In the genomic region with DNA sequence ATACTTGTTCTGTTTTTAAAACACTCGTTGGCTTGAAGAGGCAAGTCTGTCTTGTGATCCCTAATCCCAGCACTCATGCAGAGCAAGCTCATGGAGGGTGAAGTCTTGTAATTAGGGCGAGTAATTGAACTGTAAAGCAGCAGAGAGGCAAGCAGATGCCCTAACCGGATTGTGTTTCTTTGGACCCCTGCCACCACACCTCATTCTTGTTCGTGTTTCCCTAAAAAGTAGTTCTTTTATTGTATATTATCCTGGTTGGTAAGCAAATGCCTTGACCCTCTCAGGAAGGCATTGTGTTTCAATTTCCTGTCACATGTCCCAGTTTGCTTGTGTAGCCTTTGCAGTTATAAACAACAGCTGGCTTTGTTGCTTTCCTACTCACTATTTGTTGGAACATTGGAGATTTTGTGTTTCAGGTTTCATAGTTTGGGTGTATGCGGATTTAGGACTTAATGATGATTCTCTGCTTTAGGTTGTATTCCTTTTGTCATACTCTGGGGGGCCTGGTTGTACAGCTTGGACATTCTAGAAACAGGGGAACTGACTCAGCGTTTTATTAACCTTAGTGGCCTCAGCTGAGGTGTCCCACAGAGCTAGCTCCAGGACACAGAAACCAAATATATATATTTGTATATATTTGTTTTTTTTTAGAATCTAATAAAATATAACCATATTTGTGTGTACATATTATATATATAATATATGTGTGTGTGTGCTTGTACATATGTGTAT, we compare ENCODE assay signal across 10 mouse cellular contexts. TPM values are rescaled to one million over a fixed set of nuclear protein-coding genes. Genes with fewer than 3 reads are reported as not detected.
A peak's percentile ranks its signal among the peaks of the same experiment; 100 is the strongest.
DNase-seq lines count a peak whose midpoint lies in the region; ATAC-seq and TF ChIP-seq lines count a peak whose summit lies in the region.
"Had no signal": no experiment of that assay in that cellular context is flagged by ENCODE, and none has a peak within 500 bp of the region (broad histone marks: within the 10 kb centered on the region; RNA-seq: fewer than 3 reads in every experiment).

No protein-coding gene starts in this region.

- WGBS in liver, adult 2 months: 67% methylated on average over 6 of the region's 6 CpGs
- WGBS in liver, embryonic 11.5 days: 61% methylated on average over 6 of the region's 6 CpGs
- 69% methylated on average over 6 of the region's 6 CpGs for WGBS in heart, embryonic 11.5 days (ENCODE audit: insufficient replicate concordance)

- H3K36me3 ChIP-seq in liver, adult 2 months (ENCODE audit: control insufficient read depth, insufficient read depth, low read length): peaks cover 11% of the 10 kb centered on the region; the same call in 1 of the 2 replicates
- peaks cover 7% of the 10 kb centered on the region; the same call in 1 of the 2 replicates for H3K36me3 ChIP-seq in liver, embryonic 11.5 days (ENCODE audit: control insufficient read depth, insufficient read depth, low read length)
- peaks cover 4% of the 10 kb centered on the region for H3K36me3 ChIP-seq in heart, embryonic 11.5 days (ENCODE audit: control insufficient read depth, insufficient read depth, low read length)

- peak overlapping the region; percentile 52; the same call in 1 of the 2 replicates for H3K27ac ChIP-seq in liver, adult 2 months (replicated peaks; ENCODE audit: insufficient read depth, low read depth, low read length)
- no peak overlapping the region for H3K27ac ChIP-seq in liver, embryonic 11.5 days (ENCODE audit: low read depth, low read length)
- H3K27ac ChIP-seq in heart, embryonic 11.5 days (ENCODE audit: low read depth, low read length): peak overlapping the region; percentile 41; the same call in 1 of the 2 replicates
- H3K27ac ChIP-seq: liver, embryonic 14.5 days had no signal

- no peaks in the 10 kb centered on the region for H3K9me3 ChIP-seq in liver, embryonic 11.5 days (ENCODE audit: control insufficient read depth, low read length)
- no peaks in the 10 kb centered on the region for H3K9me3 ChIP-seq in heart, embryonic 11.5 days (replicated peaks; ENCODE audit: control insufficient read depth, low read length)

- peak; percentile 18 for DNase-seq in adrenal gland, postnatal 10 days
- no peak for DNase-seq in adrenal gland, adult 2 months
- peak; percentile 31 for DNase-seq in liver, adult 2 months (ENCODE audit: extremely low read depth, low read depth, low spot score)
- DNase-seq in liver, embryonic 11.5 days (ENCODE audit: low spot score): no peak
- no peak for DNase-seq in left cerebral cortex, adult 11 months (ENCODE audit: low spot score)
- DNase-seq: thymus, postnatal 14 days had no signal

- peaks cover 4% of the 10 kb centered on the region for H3K4me1 ChIP-seq in liver, adult 2 months (ENCODE audit: control insufficient read depth, insufficient read depth, low read length)
- peaks cover 16% of the 10 kb centered on the region for H3K4me1 ChIP-seq in liver, embryonic 11.5 days (replicated peaks; ENCODE audit: control insufficient read depth, insufficient read depth, low read length)
- H3K4me1 ChIP-seq in heart, embryonic 11.5 days (ENCODE audit: control insufficient read depth, insufficient read depth, low read length): peaks cover 5% of the 10 kb centered on the region

- H3K79me2 ChIP-seq in liver, adult 2 months (ENCODE audit: control insufficient read depth, insufficient read depth, low read length): peaks cover 20% of the 10 kb centered on the region; the same call in 1 of the 2 replicates

- no peak overlapping the region for H3K4me3 ChIP-seq in liver, adult 2 months (ENCODE audit: insufficient read depth, low read depth, low read length)
- no peak overlapping the region for H3K4me3 ChIP-seq in liver, embryonic 11.5 days (ENCODE audit: low read depth, low read length)
- H3K4me3 ChIP-seq in heart, embryonic 11.5 days (ENCODE audit: low read depth, low read length): no peak overlapping the region

- 0 out of 2 replicates have a peak overlapping the region, but pooled peaks have one; percentile 21 for H3K9ac ChIP-seq in liver, adult 2 months (ENCODE audit: low read depth, low read length)
- H3K9ac ChIP-seq in liver, embryonic 11.5 days (ENCODE audit: low read depth, low read length): no peak overlapping the region
- H3K9ac ChIP-seq in heart, embryonic 11.5 days (ENCODE audit: low read depth, low read length): no peak overlapping the region
- H3K9ac ChIP-seq: liver, embryonic 14.5 days had no signal

- TF ChIP-seq POLR2A in liver, adult 2 months (IDR thresholded peaks at IDR 0.05; ENCODE audit: extremely low read depth, insufficient read depth, low read length): no peak

- no peaks in the 10 kb centered on the region for H3K27me3 ChIP-seq in liver, adult 2 months (ENCODE audit: control insufficient read depth, insufficient read depth, low read length)
- no peaks in the 10 kb centered on the region for H3K27me3 ChIP-seq in liver, embryonic 11.5 days (replicated peaks; ENCODE audit: control insufficient read depth, insufficient read depth, low read length)
- no peaks in the 10 kb centered on the region for H3K27me3 ChIP-seq in heart, embryonic 11.5 days (ENCODE audit: control insufficient read depth, insufficient read depth, low read length)

- no peak overlapping the region; the same call in 1 of the 2 replicates for H3K4me2 ChIP-seq in liver, embryonic 11.5 days
- H3K4me2 ChIP-seq in heart, embryonic 11.5 days: no peak overlapping the region

- no peak for ATAC-seq in liver, embryonic 11.5 days (replicated peaks; ENCODE audit: low FRiP score)
- no peak for ATAC-seq in heart, embryonic 11.5 days (replicated peaks; ENCODE audit: insufficient number of reproducible peaks, low FRiP score, low TSS enrichment)
- peak; percentile 37; the same call in 1 of the 2 replicates for ATAC-seq in megakaryocyte progenitor cell, adult 5-6 weeks (replicated peaks; ENCODE audit: poor library complexity)
- no peak for ATAC-seq in CD4-positive, CD25-positive, alpha-beta regulatory T cell, adult 4 months

- TF ChIP-seq CTCF in liver, adult 2 months (IDR thresholded peaks at IDR 0.05; ENCODE audit: low read depth, low read length): no peak

RNA-seq across cellular contexts. Expression of a gene that starts 6.1 kb away (rescaled TPM):
- total RNA-seq in adrenal gland, postnatal 10 days (2021): 10 to 100 TPM; 86.5 to 90.9 TPM
- total RNA-seq in adrenal gland, adult 2 months (2021): 100 to 1,000 TPM; 104 to 143 TPM
- polyA plus RNA-seq in adrenal gland, adult 2 months (2012; rRNA removed): 178 and 190 TPM in 2 replicates
- 99.5 and 108 TPM in 2 replicates for total RNA-seq in liver, adult 2 months (2014; rRNA removed)
- polyA plus RNA-seq in liver, adult 2 months (2012; rRNA removed): 78.8 and 79.3 TPM in 2 replicates
- polyA plus RNA-seq in liver, embryonic 11.5 days (2014; fragmentation: Nextera tagmentation; extraction: Ambion mirVana): 122 and 125 TPM in 2 replicates
- 128 TPM in 2 replicates for polyA plus RNA-seq in heart, embryonic 11.5 days (2014; fragmentation: Nextera tagmentation; extraction: Ambion mirVana)
- total RNA-seq in megakaryocyte progenitor cell, adult 5-6 weeks (2015): 90.2 and 93.9 TPM in 2 replicates
- 101 and 105 TPM in 2 replicates for total RNA-seq in megakaryocyte progenitor cell, adult 5-6 weeks (2017)
- 100 to 1,000 TPM; 153 to 164 TPM for polyA plus RNA-seq in CD4-positive, CD25-positive, alpha-beta regulatory T cell, adult 4 months (2017; shearing (Covaris generic))

RNA-seq across cellular contexts. Expression of a gene that starts 16.5 kb away (rescaled TPM):
- 10 to 100 TPM; 36.3 to 49.0 TPM for total RNA-seq in adrenal gland, postnatal 10 days (2021)
- total RNA-seq in adrenal gland, adult 2 months (2021): 10 to 100 TPM; 42.6 to 65.1 TPM
- polyA plus RNA-seq in adrenal gland, adult 2 months (2012; rRNA removed): 247 and 266 TPM in 2 replicates
- 0.37 and 0.54 TPM in 2 replicates for total RNA-seq in liver, adult 2 months (2014; rRNA removed)
- 0.77 and 1.2 TPM in 2 replicates for polyA plus RNA-seq in liver, adult 2 months (2012; rRNA removed)
- polyA plus RNA-seq in liver, embryonic 11.5 days (2014; fragmentation: Nextera tagmentation; extraction: Ambion mirVana): 0.86 and 1.4 TPM in 2 replicates
- 1.1 and 1.4 TPM in 2 replicates for polyA plus RNA-seq in heart, embryonic 11.5 days (2014; fragmentation: Nextera tagmentation; extraction: Ambion mirVana)
- total RNA-seq in megakaryocyte progenitor cell, adult 5-6 weeks (2015): 2.2 and 2.4 TPM in 2 replicates
- 1.6 and 2.6 TPM in 2 replicates for total RNA-seq in megakaryocyte progenitor cell, adult 5-6 weeks (2017)
- 1 to 10 TPM in 1 of 2 experiments, under 1 TPM in 1; 0.59 to 1.4 TPM for polyA plus RNA-seq in CD4-positive, CD25-positive, alpha-beta regulatory T cell, adult 4 months (2017; shearing (Covaris generic))

RNA-seq across cellular contexts. Expression of a gene that starts 23.9 kb away (rescaled TPM):
- 1 to 10 TPM in 1 of 2 experiments, under 1 TPM in 1; 0.81 to 1.4 TPM for total RNA-seq in adrenal gland, postnatal 10 days (2021)
- under 1 TPM; 0.55 to 0.73 TPM for total RNA-seq in adrenal gland, adult 2 months (2021)
- polyA plus RNA-seq in adrenal gland, adult 2 months (2012; rRNA removed): 2.0 and 3.1 TPM in 2 replicates
- under 0.01 and 0.20 TPM in 2 replicates for total RNA-seq in liver, adult 2 months (2014; rRNA removed)
- 0.07 and 0.20 TPM in 2 replicates for polyA plus RNA-seq in liver, adult 2 months (2012; rRNA removed)
- 0.69 and 0.70 TPM in 2 replicates for polyA plus RNA-seq in liver, embryonic 11.5 days (2014; fragmentation: Nextera tagmentation; extraction: Ambion mirVana)
- 0.47 and 0.68 TPM in 2 replicates for polyA plus RNA-seq in heart, embryonic 11.5 days (2014; fragmentation: Nextera tagmentation; extraction: Ambion mirVana)
- 0.37 and 0.44 TPM in 2 replicates for total RNA-seq in megakaryocyte progenitor cell, adult 5-6 weeks (2015)
- total RNA-seq in megakaryocyte progenitor cell, adult 5-6 weeks (2017): 0.04 and 0.57 TPM in 2 replicates
- polyA plus RNA-seq in CD4-positive, CD25-positive, alpha-beta regulatory T cell, adult 4 months (2017; shearing (Covaris generic)): under 1 TPM in 1 of 2 experiments, not detected in 1; 0.24 TPM

RNA-seq across cellular contexts. Expression of a gene that starts 41.7 kb away (rescaled TPM):
- 10 to 100 TPM; 36.3 to 40.4 TPM for total RNA-seq in adrenal gland, postnatal 10 days (2021)
- 10 to 100 TPM; 40.8 to 50.9 TPM for total RNA-seq in adrenal gland, adult 2 months (2021)
- 110 and 117 TPM in 2 replicates for polyA plus RNA-seq in adrenal gland, adult 2 months (2012; rRNA removed)
- 16.4 and 19.0 TPM in 2 replicates for total RNA-seq in liver, adult 2 months (2014; rRNA removed)
- polyA plus RNA-seq in liver, adult 2 months (2012; rRNA removed): 32.2 and 35.8 TPM in 2 replicates
- polyA plus RNA-seq in liver, embryonic 11.5 days (2014; fragmentation: Nextera tagmentation; extraction: Ambion mirVana): 10.4 and 12.2 TPM in 2 replicates
- 8.9 and 9.7 TPM in 2 replicates for polyA plus RNA-seq in heart, embryonic 11.5 days (2014; fragmentation: Nextera tagmentation; extraction: Ambion mirVana)
- 3.1 and 3.6 TPM in 2 replicates for total RNA-seq in megakaryocyte progenitor cell, adult 5-6 weeks (2015)
- total RNA-seq in megakaryocyte progenitor cell, adult 5-6 weeks (2017): 19.7 and 24.5 TPM in 2 replicates
- polyA plus RNA-seq in CD4-positive, CD25-positive, alpha-beta regulatory T cell, adult 4 months (2017; shearing (Covaris generic)): 1 to 10 TPM; 4.8 to 5.1 TPM

RNA-seq across cellular contexts. Expression of a gene that starts 50.2 kb away (rescaled TPM):
- total RNA-seq in adrenal gland, postnatal 10 days (2021): 100 to 1,000 TPM; 118 to 141 TPM
- 10 to 100 TPM; 71.4 to 90.7 TPM for total RNA-seq in adrenal gland, adult 2 months (2021)
- 226 and 242 TPM in 2 replicates for polyA plus RNA-seq in adrenal gland, adult 2 months (2012; rRNA removed)
- total RNA-seq in liver, adult 2 months (2014; rRNA removed): 54.5 and 71.8 TPM in 2 replicates
- polyA plus RNA-seq in liver, adult 2 months (2012; rRNA removed): 83.0 and 129 TPM in 2 replicates
- 156 and 161 TPM in 2 replicates for polyA plus RNA-seq in liver, embryonic 11.5 days (2014; fragmentation: Nextera tagmentation; extraction: Ambion mirVana)
- 84.2 and 88.2 TPM in 2 replicates for polyA plus RNA-seq in heart, embryonic 11.5 days (2014; fragmentation: Nextera tagmentation; extraction: Ambion mirVana)
- total RNA-seq in megakaryocyte progenitor cell, adult 5-6 weeks (2015): 57.0 and 58.9 TPM in 2 replicates
- total RNA-seq in megakaryocyte progenitor cell, adult 5-6 weeks (2017): 69.8 and 90.6 TPM in 2 replicates
- polyA plus RNA-seq in CD4-positive, CD25-positive, alpha-beta regulatory T cell, adult 4 months (2017; shearing (Covaris generic)): 10 to 100 TPM; 22.9 to 32.9 TPM

Comparison
In these comparisons a context has a peak if more than half of its experiments do, and no peak if none do; other contexts are left out.
1. DNase-seq: peak in adrenal gland, postnatal 10 days (single experiment) and liver, adult 2 months (single experiment); none in adrenal gland, adult 2 months (single experiment), liver, embryonic 11.5 days (single experiment) and left cerebral cortex, adult 11 months (single experiment).
2. RNA of a gene that starts 16.5 kb away (polyA plus RNA-seq): 247 to 266 TPM in adrenal gland, adult 2 months; 1.1 to 1.4 TPM in heart, embryonic 11.5 days, 0.59 to 1.4 TPM in CD4-positive, CD25-positive, alpha-beta regulatory T cell, adult 4 months, 0.86 to 1.4 TPM in liver, embryonic 11.5 days and 0.77 to 1.2 TPM in liver, adult 2 months; every median in the first group is over 100 times any median in the second.